Mouse (Mus musculus) small intestine, adult 2 months (tissue): ENCODE measurements around the gene Hrct1.

Experiments used
- CTCF ChIP-seq: fragments of 200-500 bp; IDR thresholded peaks from 2 replicates; pipeline ENCODE4 v1.5.1; 2012; ENCODE audit warnings: low read depth, mild to moderate bottlenecking, control low read depth, inconsistent platforms, low read length, moderate library complexity, mixed read lengths; ENCODE audit not compliant: insufficient replicate concordance, insufficient read length; ENCODE audit errors: extremely low read depth
- POLR2A ChIP-seq: fragments of 200-500 bp; IDR thresholded peaks from 2 replicates; pipeline ENCODE4 v1.6.1; 2012; ENCODE audit warnings: low read depth, mild to moderate bottlenecking, control low read depth, inconsistent platforms, low read length, moderate library complexity

GRCm38 (mm10) chr4:43679416-43680043 is 47.5 kb upstream of the Hrct1 start:
- TF ChIP-seq POLR2A (no peak), CTCF (no peak)
